In the genomic region with DNA sequence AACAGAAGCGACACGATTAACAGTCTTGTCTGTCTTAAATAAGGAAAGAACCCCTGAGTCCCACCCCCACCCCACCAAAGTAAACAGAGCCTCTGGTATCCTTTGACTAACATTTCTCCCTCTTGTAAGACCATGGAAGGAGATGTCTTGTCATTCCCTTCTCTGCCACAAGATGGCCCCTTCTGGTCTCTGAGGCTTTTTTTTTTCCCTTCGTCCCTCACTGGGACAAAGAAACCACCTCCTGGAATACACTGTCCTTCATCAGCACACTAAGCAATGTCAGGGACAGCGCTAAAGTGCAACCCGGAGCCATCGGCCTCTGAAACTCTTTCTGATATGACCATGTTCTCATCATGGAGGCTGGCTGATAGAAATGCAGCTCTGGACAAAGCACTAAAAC, we compare ENCODE assay signal across 7 mouse cellular contexts.
DNase-seq lines count a peak whose midpoint lies in the region; ATAC-seq and TF ChIP-seq lines count a peak whose summit lies in the region.

No protein-coding gene starts in this region.

- DNase-seq in 3T3-L1 (ENCODE audit: low read depth, low spot score) = peak; percentile 89
- DNase-seq in A20 (ENCODE audit: low read depth, low spot score) = peak; percentile 51
- peak; percentile 48 for DNase-seq in c-Kit-negative CD71-positive TER-119-positive erythroid progenitor cells, embryonic 14.5 days (ENCODE audit: low read depth, low spot score)
- peak; percentile 91 for DNase-seq in forebrain, embryonic 14.5 days (ENCODE audit: low spot score)
- peak; percentile 92 for DNase-seq in hindbrain, postnatal 0 days (ENCODE audit: low spot score)
- peak; percentile 32 to 60 for DNase-seq in lung, adult 18-20 months
- peak; percentile 40 for DNase-seq in retina, adult 2 months (ENCODE audit: low read depth, low spot score)

- peaks cover 12% of the 10 kb centered on the region for H3K4me1 ChIP-seq in forebrain, embryonic 14.5 days (ENCODE audit: control insufficient read depth, insufficient read depth, low read length)
- H3K4me1 ChIP-seq in hindbrain, postnatal 0 days (ENCODE audit: insufficient read depth, low read length) = peaks cover 17% of the 10 kb centered on the region

- no peak overlapping the region for H3K9ac ChIP-seq in forebrain, embryonic 14.5 days (ENCODE audit: low read length)
- H3K9ac ChIP-seq in hindbrain, postnatal 0 days (replicated peaks; ENCODE audit: low read length) = 0 out of 2 replicates have a peak overlapping the region, but pooled peaks have one; percentile 10

- H3K27ac ChIP-seq in forebrain, embryonic 14.5 days (ENCODE audit: low read depth, low read length) = no peak overlapping the region
- H3K27ac ChIP-seq in hindbrain, postnatal 0 days = peak overlapping the region; percentile 45; the same call in 1 of the 2 replicates

- 0 out of 2 replicates have a peak, but pooled peaks have one; percentile 9 for ATAC-seq in forebrain, embryonic 14.5 days
- no peak for ATAC-seq in hindbrain, postnatal 0 days

- TF ChIP-seq CTCF in hindbrain, postnatal 0 days (IDR thresholded peaks at IDR 0.05; ENCODE audit: low read depth) = peak; percentile 84

- WGBS in forebrain, embryonic 14.5 days = 57% methylated on average over 6 of the region's 6 CpGs
- WGBS in hindbrain, postnatal 0 days = 45% methylated on average over 6 of the region's 6 CpGs

- no peak overlapping the region for H3K4me3 ChIP-seq in forebrain, embryonic 14.5 days (ENCODE audit: low read depth, low read length)
- no peak overlapping the region for H3K4me3 ChIP-seq in hindbrain, postnatal 0 days (ENCODE audit: low read length)

- no peaks in the 10 kb centered on the region for H3K27me3 ChIP-seq in forebrain, embryonic 14.5 days (replicated peaks; ENCODE audit: control insufficient read depth, insufficient read depth, low read length)
- no peaks in the 10 kb centered on the region for H3K27me3 ChIP-seq in hindbrain, postnatal 0 days (ENCODE audit: insufficient read depth, low read length)

- H3K36me3 ChIP-seq in forebrain, embryonic 14.5 days (ENCODE audit: control insufficient read depth, insufficient read depth, low read length) = peaks cover 79% of the 10 kb centered on the region
- H3K36me3 ChIP-seq in hindbrain, postnatal 0 days (ENCODE audit: insufficient read depth, low read length) = peaks cover 29% of the 10 kb centered on the region

- no peaks in the 10 kb centered on the region for H3K9me3 ChIP-seq in forebrain, embryonic 14.5 days (replicated peaks; ENCODE audit: control insufficient read depth, low read length)
- no peaks in the 10 kb centered on the region for H3K9me3 ChIP-seq in hindbrain, postnatal 0 days (ENCODE audit: low read length)

- H3K4me2 ChIP-seq in forebrain, embryonic 14.5 days (ENCODE audit: low read length) = no peak overlapping the region
- no peak overlapping the region for H3K4me2 ChIP-seq in hindbrain, postnatal 0 days (ENCODE audit: low read depth, low read length)

Comparison
In these comparisons a context has a peak if more than half of its experiments do, and no peak if none do; other contexts are left out.
1. DNase-seq: peak in every context shown above with its lines; median percentile 92 in hindbrain, postnatal 0 days; 91 in forebrain, embryonic 14.5 days; 89 in 3T3-L1; 51 in A20; 48 in c-Kit-negative CD71-positive TER-119-positive erythroid progenitor cells, embryonic 14.5 days; 46 in lung, adult 18-20 months; 40 in retina, adult 2 months.